Mouse (Mus musculus): ENCODE measurements around the gene Gm11563.

- TF ChIP-seq CTCF (IDR thresholded peaks at IDR 0.05) (no peak), EP300 (IDR thresholded peaks at IDR 0.05) (no peak)
These were observed 8.6 kb downstream of the Gm11563 start, which contains the start of gene Gm11555 for GRCm38 (mm10) chr11:99650136-99650535.
